Mouse (Mus musculus) thymus, adult 2 months (tissue): ENCODE measurements around the gene Olfr1555-ps1. TPM values are rescaled to one million over a fixed set of nuclear protein-coding genes. Genes with fewer than 3 reads are reported as not detected.

Experiments used
- DNase-seq: peaks from one replicate; pipeline ENCODE4 v3.0.0; 2021
- H3K27ac ChIP-seq: fragments of 200-500 bp; 2 replicates; pipeline ENCODE4 v1.5.1; 2012; ENCODE audit warnings: low read length, control low read depth; ENCODE audit not compliant: control insufficient read depth, insufficient read depth
- H3K27me3 ChIP-seq: fragments of 200-500 bp; 2 replicates; pipeline ENCODE4 v1.6.1; 2012; ENCODE audit warnings: mild to moderate bottlenecking, low read length, moderate library complexity, mixed read lengths; ENCODE audit not compliant: control insufficient read depth, insufficient read depth
- H3K36me3 ChIP-seq: fragments of 200-500 bp; 2 replicates; pipeline ENCODE4 v1.6.1; 2012; ENCODE audit warnings: mild to moderate bottlenecking, low read length, moderate library complexity; ENCODE audit not compliant: control insufficient read depth, insufficient read depth
- H3K4me1 ChIP-seq: fragments of 200-500 bp; replicated peaks from 2 replicates; pipeline ENCODE4 v1.6.1; 2012; ENCODE audit warnings: low read length; ENCODE audit not compliant: control insufficient read depth, insufficient read depth
- H3K4me3 ChIP-seq: fragments of 200-500 bp; 2 replicates; pipeline ENCODE4 v1.5.1; 2012; ENCODE audit warnings: mild to moderate bottlenecking, low read length, control low read depth, moderate library complexity; ENCODE audit not compliant: control insufficient read depth, insufficient read depth
- CTCF ChIP-seq: fragments of 200-500 bp; IDR thresholded peaks from 2 replicates; pipeline ENCODE4 v1.5.1; 2012; ENCODE audit warnings: mild to moderate bottlenecking, control low read depth, low read length, moderate library complexity, borderline replicate concordance; ENCODE audit not compliant: control insufficient read depth, poor library complexity, insufficient read depth; ENCODE audit errors: extremely low read depth
- POLR2A ChIP-seq: fragments of 200-500 bp; IDR thresholded peaks from 2 replicates; pipeline ENCODE4 v1.6.1; 2012; ENCODE audit warnings: mild to moderate bottlenecking, low read length, control low read depth, moderate library complexity; ENCODE audit not compliant: control insufficient read depth, poor library complexity, insufficient read depth; ENCODE audit errors: extremely low read depth
- WGBS: fragments of 180-500 bp; shearing (Covaris S2); methylation state at CpG from one replicate; pipeline ENCODE4 v1.1.7; 2018; 5-methylcytosine and 5-hydroxymethylcytosine counted together
- polyA plus RNA-seq: library from polyadenylated mRNA; depleted of rRNA; stranded (reverse); fragments of >200 nt; gene quantifications from 2 replicates; pipeline ENCODE4 v1.2.3, GENCODE M21; 2012; rRNA removed

The Olfr1555-ps1 gene
- polyA plus RNA-seq, 1 experiment = not detected

GRCm38 (mm10) chr19:12123103-12123502, 46.8 kb downstream of the Olfr1555-ps1 start, which contains the start of gene Olfr76:
Olfr76 (minus strand) TSS chr19:12123203.
- Histone ChIP-seq H3K4me3 (no peak within 1 kb of the TSS), H3K36me3 (no peaks in the 10 kb centered on the region), H3K27ac (no peak within 1 kb of the TSS), H3K27me3 (no peaks in the 10 kb centered on the region), H3K4me1 (no peaks in the 10 kb centered on the region)
- DNase-seq = no peak
- 88% methylated on average over 3 of the region's 3 CpGs for WGBS
- no peak for TF ChIP-seq POLR2A
- no peak for TF ChIP-seq CTCF

GRCm38 (mm10) chr19:12116464-12116863, 53.4 kb downstream of the Olfr1555-ps1 start:
- no peaks in the 10 kb centered on the region for H3K4me1 ChIP-seq
- H3K4me3 ChIP-seq = no peak overlapping the region
- 94% methylated on average over 3 of the region's 3 CpGs for WGBS
- no peak for DNase-seq
- no peaks in the 10 kb centered on the region for H3K27me3 ChIP-seq
- H3K27ac ChIP-seq = no peak overlapping the region
- TF ChIP-seq CTCF (no peak), POLR2A (no peak)
- no peaks in the 10 kb centered on the region for H3K36me3 ChIP-seq

DNA sequence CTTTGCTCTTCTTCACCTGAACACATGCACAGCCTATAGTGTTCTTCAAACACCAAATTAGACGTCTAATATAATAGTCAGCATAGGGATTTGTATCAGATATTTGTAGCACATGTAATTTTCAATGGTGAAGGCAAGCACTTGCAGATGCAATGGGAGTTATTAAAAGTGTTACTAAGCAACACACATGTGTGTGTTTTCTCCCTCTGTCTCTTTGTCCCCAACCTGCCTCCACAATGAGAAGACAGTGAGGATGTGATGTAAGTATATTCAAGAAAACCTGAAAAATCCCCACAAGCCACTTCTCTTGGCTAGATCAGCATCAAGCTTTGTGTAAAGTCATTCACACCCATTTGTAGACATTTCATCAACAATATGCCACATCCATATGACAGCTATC, 54.1 kb downstream of the Olfr1555-ps1 start, which contains the start of gene Olfr1428:
Gene Olfr1428 (minus strand): TSS at position 101 of the 400 bp plus-strand sequence.
- no peaks in the 10 kb centered on the region for H3K4me1 ChIP-seq
- no peak for DNase-seq
- H3K27ac ChIP-seq = no peak within 1 kb of the TSS
- 88% methylated on average over 1 of the region's 1 CpGs for WGBS
- no peak within 1 kb of the TSS for H3K4me3 ChIP-seq
- TF ChIP-seq CTCF (no peak), POLR2A (no peak)
- H3K36me3 ChIP-seq = no peaks in the 10 kb centered on the region
- no peaks in the 10 kb centered on the region for H3K27me3 ChIP-seq

Other genes with a start within 250 kb of the Olfr1555-ps1 start
- 23.0 and 24.5 TPM in 2 replicates for gene Osbp, start 204.2 kb downstream of the Olfr1555-ps1 start, polyA plus RNA-seq
- gene Olfr1423, start 128.8 kb downstream of the Olfr1555-ps1 start, polyA plus RNA-seq = not detected in 2 replicates
- not detected in 2 replicates for gene Olfr1424, start 107.4 kb downstream of the Olfr1555-ps1 start, polyA plus RNA-seq
- gene Olfr1425, start 92.4 kb downstream of the Olfr1555-ps1 start, polyA plus RNA-seq = not detected in 2 replicates
- gene Olfr1426, start 78.1 kb downstream of the Olfr1555-ps1 start, polyA plus RNA-seq = not detected in 2 replicates
- gene Olfr1427, start 66.8 kb downstream of the Olfr1555-ps1 start, polyA plus RNA-seq = not detected in 2 replicates
- not detected in 2 replicates for gene Olfr1428, start 54.2 kb downstream of the Olfr1555-ps1 start, polyA plus RNA-seq
- 0.12 TPM in 1 of 2 replicates, not detected in the other for gene Olfr76, start 46.9 kb downstream of the Olfr1555-ps1 start, polyA plus RNA-seq
- gene Olfr1431, start 30.5 kb upstream of the Olfr1555-ps1 start, polyA plus RNA-seq = not detected in 2 replicates
- gene Olfr1432, start 62.5 kb upstream of the Olfr1555-ps1 start, polyA plus RNA-seq = not detected in 2 replicates
- gene Olfr262, start 71.5 kb upstream of the Olfr1555-ps1 start, polyA plus RNA-seq = not detected in 2 replicates
- not detected in 2 replicates for gene Olfr235, start 90.9 kb upstream of the Olfr1555-ps1 start, polyA plus RNA-seq
- gene Olfr1434, start 109.7 kb upstream of the Olfr1555-ps1 start, polyA plus RNA-seq = not detected in 2 replicates
- gene Olfr1436, start 129.0 kb upstream of the Olfr1555-ps1 start, polyA plus RNA-seq = not detected in 2 replicates
- not detected in 2 replicates for gene Olfr1437, start 155.0 kb upstream of the Olfr1555-ps1 start, polyA plus RNA-seq
- not detected in 2 replicates for gene Olfr1438-ps1, start 165.8 kb upstream of the Olfr1555-ps1 start, polyA plus RNA-seq
- not detected in 2 replicates for gene Olfr1440, start 217.2 kb upstream of the Olfr1555-ps1 start, polyA plus RNA-seq
- not detected in 2 replicates for gene Olfr1441, start 247.3 kb upstream of the Olfr1555-ps1 start, polyA plus RNA-seq